Mouse (Mus musculus) cerebellum, postnatal 14 days (tissue): Measurements from ENCODE around the gene Gm21190.
"Not testable (repeated sequence)": the region's sequence is repeated elsewhere in the genome, so short reads cannot be mapped to it uniquely, and the experiment has no call there.

Experiments
- DNase-seq, 2 experiments: peaks; one replicate each; pipeline ENCODE4 v3.0.0; 2021; ENCODE audit warnings: mixed read lengths in 2 of 2

Gene Gm21190

DNA sequence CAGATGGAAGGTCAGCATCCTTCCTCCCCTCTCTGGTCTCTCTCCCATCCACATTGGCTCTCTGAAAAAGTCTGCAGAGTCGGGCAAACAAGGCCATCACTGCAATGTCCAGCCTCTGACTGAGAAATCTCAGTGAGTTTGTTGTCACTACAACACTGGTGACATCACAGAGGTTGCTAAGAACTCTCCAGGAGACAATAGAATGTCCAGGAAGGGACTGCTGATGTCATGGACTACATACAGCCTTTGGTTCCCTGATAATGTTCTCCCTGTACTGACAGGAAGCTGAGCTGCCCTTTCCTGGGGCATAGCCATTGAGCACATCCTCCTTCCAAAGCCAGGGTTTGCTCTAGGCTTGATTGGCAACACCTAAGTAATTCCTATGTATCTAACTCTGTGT is at the start of gene Gm21190:
Gene Gm21190 (minus strand): TSS at position 101 of the 400 bp plus-strand sequence.
- DNase-seq: not testable (repeated sequence)

DNA sequence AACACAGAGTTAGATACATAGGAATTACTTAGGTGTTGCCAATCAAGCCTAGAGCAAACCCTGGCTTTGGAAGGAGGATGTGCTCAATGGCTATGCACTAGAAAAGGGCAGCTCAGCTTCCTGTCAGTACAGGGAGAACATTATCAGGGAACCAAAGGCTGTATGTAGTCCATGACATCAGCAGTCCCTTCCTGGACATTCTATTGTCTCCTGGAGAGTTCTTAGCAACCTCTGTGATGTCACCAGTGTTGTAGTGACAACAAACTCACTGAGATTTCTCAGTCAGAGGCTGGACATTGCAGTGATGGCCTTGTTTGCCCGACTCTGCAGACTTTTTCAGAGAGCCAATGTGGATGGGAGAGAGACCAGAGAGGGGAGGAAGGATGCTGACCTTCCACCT is 48.0 kb upstream of the Gm21190 start, which contains the start of gene Gm21083:
Gene Gm21083 (plus strand): TSS at position 301 of the 400 bp plus-strand sequence.
- DNase-seq: not testable (repeated sequence)

DNA sequence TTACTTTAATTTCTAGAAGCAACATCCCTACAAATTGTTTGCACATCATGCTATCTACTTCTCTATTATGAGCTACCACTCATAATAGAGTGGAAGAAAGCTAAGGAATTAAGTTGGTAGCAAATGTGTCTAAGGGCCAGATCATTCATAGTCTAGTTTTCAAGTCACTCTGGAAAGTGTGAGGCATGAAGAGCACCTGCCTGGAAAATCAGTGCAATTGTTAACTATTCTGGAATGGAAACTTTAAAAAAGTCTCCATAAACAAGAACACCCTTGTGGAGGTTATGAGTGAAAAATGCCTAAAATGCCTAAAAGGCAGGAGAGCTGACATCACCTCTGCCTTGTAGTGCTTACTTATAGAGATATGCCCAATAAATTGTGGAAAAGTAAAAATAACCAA is 44.7 kb upstream of the Gm21190 start:
- DNase-seq: not testable (repeated sequence)

DNA sequence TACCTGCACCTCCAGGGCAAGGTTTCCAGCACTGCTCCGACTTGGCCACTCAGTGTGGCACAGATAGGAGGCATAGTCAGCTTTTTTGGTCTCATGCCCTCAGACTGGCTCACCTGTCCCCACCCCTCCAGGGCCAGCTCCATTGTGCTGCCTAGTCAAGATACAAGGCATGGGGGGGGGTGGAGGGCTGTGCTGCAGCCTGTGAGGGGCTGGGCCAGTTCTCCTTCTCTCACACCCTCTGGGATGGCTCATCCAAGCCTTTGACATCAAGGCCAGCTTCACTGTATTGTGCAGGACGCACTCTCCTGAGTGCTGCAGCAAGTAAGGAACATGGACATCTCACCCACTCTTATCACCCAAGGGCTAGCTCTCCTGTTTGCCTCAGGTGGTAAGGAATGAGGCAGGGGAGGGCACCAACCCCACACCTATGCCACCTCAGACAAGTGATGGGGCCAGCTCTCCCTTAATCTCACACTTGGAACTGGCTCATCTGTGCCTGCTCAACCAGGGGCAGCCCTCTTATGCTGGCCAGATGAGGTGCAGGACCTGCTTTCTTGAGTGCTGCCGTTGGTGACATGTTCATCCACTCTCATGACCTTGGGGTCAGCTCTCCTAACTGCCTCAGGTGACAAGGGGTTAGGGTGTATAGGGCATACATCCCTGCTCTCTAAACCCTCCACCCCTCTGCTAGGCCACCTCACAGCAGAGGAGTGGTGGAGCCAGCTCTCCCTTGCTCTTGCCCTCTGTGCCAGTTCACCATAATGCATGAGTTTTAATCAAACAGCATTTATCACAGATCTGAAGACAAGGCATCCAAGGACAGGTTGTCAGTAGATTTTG is 32.6 kb upstream of the Gm21190 start:
- not testable (repeated sequence) for DNase-seq

DNA sequence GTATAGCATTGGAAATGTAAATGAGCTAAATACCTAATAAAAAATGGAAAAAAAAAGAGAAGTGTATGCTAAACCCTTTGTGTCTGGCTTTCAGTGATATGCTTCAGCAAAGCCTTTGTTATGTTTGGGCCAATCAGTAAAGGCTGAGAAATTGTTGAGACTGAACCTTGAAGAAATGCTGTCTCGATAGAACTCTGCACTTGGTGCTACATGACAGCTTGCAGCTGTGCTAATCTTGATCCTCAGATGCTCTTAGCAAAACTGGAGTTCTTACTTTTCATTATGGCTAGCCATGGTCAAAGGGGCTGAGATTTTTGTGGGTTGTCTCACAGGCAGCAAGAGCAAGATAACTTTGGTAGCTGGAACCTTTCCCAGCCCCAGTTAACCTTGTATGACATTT is 29.6 kb upstream of the Gm21190 start:
- not testable (repeated sequence) for DNase-seq

DNA sequence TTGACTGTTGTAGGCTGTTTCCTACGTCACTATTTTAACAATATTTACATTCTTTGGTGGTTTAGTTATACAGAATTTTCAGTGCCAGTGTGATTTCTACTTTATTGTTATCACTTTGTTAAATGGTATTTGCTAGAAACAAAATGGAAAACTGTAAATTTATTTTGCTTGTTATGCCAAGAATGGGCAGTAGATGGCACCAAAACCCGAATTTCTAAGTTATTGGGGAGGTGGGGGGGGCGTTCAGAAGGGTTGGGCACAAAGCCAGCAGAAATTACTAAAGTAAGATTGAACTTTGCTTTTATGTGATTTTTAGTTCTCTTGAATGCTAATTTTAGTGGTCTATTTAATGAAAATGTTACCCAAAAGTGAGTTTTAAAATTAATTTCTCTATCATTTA is 20.6 kb upstream of the Gm21190 start:
- peak; percentile 15 to 30 for DNase-seq

DNA sequence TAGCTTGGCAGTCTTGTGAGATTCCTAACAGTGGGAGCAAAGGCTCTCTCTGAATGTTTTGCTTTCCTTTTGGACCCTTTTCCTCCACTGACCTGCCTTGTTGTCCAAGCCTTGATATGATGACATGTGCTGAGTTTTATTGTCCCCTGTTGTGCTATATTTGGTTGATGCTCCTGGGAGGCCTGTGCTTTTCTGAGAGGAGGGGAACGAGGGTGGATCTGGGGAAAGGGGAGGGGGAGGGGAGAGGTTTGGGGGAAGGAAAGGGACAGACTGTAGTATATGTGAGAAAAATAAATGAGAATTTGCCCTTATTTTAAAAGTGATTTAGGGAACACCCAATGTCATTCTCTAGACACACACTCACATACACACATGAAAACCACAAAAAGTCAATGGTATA is 20.1 kb upstream of the Gm21190 start:
- DNase-seq: not testable (repeated sequence)

DNA sequence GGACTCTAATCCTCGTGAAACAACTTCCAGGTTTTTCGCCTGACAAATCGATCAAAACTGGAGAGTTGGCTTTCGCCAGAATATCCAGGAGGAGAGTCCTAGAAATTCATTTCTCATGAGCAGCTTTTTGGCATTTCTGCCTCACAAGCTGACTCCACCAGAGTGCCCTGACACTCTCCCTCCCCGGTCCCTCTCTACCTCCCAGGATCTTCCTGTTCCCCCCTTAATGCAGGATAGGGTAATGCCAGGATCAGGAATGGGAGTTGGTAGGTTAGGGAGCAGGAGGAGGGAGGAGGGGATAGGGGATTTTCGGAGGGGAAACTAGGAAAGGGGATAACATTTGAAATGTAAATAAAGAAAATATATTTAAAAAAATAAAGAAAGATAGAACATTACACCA is 19.6 kb upstream of the Gm21190 start:
- DNase-seq: not testable (repeated sequence)

DNA sequence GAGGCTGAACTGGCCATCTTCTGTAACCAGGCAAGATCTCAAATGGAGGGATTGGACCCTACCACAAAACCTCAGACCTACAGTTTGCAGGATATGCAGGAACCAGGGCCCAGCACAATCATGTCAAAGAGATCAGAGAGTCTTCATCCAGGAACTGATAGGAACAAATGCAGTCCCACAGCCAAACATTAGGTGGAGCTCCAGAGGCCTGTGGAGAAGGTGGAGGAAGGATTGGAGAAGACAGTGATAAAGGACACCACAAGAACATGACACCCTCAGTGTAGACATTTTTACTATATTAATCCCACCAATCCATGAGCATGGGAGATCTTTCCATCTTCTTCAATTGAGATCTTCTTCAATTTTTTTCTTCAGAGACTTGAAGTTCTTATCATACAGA is 6.6 kb downstream of the Gm21190 start:
- peak; percentile 4 to 43 for DNase-seq

DNA sequence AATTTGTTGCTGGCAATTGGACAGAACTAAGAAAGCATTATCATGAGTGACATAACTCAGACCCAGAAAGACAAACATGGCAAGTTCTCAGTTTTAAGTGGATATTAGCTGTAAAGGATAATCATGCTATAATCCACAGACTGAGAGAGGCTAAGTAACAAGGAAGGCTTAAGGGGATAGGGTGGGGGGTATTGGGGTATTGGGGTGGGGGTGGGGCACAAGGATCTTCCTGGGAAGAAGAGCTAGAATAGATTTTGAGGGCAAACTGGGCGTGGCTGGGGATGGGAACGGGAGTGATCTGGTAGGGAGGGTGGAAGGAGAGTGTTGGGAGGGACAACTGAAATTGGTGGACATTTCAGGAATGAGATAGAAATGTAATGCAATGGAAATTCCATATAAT is 7.0 kb downstream of the Gm21190 start:
- not testable (repeated sequence) for DNase-seq

DNA sequence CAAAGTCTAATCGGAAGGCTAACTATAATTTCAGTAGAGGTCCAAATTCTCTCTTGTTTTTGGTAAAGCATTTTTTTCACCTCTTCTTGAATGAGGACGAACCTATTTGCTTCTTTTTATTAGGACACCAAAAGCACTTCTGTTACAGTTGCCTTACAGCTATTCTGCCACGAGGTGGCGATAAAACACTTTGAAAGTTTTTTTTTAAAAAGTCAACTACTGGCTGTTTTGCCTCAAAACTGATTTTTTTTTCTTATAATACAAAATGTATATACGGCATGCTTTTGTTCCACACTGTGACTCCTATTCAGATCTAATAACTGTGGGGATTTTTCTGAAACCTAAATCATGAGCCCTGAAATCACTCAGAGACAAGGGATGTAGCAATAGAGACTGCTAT is 8.6 kb downstream of the Gm21190 start:
- peak; percentile 8 to 13 for DNase-seq

DNA sequence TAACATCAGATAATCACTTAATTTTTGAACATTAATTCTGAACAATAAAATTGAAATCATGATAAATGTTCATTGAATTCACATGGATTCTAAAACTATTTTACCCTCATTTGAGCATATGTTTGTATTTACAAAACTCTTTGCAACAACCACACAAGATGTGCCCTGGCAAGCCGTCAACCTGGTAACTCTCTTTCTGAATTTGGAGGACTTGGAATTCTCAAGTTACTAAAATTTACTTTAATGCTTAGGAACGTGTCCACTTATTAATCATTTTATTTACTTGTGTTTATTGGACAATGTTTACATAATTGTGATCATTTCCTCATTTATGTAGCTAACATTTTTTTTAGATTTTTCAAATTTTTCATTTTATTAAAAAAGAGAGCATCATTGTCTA is 11.9 kb downstream of the Gm21190 start:
- not testable (repeated sequence) for DNase-seq

DNA sequence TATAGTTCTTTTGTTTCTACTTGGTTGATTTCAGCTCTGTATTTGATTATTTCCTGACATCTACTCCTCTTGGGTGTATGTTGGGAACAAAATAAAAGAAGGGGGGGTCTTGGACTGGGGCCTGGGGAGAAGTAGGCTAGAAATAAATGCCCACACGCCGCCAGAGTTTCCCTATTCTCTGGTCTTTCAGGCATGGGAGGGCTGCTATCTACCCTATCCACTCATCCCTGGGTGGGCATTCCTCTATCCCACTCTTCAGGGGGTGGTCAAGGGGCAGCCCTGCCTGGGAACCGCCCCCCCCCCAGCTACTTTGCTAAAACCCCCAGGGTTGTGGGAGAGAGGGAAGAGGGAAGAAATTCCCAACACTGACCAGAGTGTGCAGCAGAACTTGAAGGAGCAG is 16.8 kb downstream of the Gm21190 start:
- not testable (repeated sequence) for DNase-seq

DNA sequence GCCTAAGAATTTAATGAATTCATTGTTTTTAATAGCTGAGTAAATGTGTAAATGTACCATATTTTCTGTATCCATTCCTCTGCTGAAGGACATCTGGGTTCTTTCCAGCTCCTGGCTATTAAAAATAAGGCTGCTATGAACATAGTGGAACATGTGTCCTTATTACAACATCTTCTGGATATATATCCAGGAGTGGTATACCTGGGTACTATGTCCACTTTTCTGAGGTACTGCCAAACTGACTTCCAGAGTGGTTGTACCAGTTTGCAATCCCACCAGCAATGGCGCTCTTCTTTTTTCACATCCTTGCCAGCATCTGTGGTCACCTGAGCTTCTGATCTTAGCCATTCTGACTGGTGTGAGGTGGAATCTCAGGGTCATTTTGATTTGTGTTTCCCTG is 19.1 kb downstream of the Gm21190 start:
- DNase-seq: not testable (repeated sequence)

DNA sequence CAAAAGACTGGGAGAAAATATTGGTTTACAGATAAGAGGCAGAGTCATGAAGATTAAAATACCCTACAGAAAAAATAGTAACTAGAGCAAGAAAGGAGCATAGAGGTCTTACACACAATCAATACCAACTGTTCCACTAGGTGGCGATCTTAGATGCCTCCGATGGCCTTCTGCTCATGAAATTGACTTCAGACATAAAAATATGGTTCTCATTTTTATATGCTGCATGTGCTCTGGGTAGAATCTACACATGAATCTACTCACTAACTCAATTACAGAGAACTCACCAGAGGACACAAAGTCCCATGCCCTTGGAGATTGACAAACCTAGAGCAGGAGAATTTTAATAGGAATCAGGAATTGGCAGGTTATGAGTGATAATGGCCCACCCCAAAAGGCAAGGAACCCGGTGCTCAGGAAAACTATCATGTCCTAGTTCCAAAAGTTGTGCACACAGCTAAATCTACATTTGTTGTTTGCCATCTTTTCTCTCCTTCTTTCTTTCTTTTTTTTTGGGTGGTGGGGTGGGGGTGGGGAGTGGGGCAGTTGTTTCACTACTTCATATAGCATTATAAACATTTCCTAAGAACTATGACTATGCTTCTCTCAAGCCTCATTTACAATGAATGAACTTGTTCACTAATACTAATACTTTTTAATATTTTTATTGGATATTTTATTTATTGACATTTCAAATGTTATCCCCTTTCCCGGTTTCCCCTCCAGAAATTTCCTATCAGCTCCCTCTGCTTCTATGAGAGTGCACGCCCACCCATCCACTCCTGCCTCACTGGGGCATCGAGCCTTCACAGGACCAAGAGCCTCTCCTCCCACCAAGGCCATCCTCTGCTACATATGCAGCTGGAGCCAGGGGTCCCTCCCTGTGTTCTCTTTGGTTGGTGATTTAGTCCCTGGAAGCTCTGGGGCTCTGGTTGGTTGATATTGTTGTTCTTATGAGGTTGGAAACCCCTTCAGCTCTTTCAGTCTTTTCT is 20.3 kb downstream of the Gm21190 start:
- DNase-seq: peak in 1 of 2 experiments; percentile 13

DNA sequence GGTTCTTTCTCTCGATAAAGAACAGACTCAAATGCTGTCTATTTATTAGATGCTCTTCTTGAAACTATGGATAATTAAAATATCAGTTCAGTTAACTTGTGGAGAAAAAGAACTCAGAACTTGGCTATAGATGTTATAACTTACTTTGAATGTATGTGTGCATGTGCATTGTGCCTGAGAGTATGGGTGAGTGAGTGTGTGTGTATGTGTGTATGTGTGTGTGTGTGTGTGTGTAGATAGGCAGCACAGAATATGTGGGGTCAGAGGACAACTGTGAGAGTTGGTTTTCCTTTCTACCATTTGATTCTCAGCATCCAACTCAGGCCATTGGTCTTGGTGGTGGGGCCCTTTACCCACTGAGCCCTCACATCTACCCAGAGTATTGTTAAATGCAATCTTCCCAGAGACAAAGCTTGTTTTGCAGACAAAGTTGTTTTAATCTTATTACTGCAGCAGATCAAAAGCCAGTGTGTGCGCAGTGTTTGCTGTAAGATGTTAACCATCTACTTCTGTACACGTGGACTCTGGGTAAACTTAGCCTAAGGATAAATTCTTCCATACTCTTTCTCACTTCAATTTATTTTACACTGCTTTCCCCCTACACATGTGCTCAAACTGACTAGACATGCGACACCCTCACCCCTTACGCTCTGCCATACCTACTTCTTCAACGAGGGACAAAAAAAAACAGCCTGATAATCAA is 21.1 kb downstream of the Gm21190 start:
- not testable (repeated sequence) for DNase-seq

DNA sequence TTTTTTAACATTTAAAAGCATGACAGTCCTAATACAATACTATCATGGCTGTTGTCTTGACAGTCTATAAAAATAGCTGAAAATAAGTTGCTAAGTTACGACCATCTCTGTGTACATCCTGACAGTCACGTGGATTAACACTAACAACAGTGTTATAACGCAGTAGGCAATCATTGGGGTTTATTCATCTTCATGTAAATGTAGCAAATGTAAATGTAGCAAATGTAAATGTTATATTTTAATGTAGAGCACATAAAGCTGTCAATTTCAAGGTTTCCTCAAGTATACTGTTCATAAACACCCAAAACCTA is 21.8 kb downstream of the Gm21190 start:
- no peak for DNase-seq

DNA sequence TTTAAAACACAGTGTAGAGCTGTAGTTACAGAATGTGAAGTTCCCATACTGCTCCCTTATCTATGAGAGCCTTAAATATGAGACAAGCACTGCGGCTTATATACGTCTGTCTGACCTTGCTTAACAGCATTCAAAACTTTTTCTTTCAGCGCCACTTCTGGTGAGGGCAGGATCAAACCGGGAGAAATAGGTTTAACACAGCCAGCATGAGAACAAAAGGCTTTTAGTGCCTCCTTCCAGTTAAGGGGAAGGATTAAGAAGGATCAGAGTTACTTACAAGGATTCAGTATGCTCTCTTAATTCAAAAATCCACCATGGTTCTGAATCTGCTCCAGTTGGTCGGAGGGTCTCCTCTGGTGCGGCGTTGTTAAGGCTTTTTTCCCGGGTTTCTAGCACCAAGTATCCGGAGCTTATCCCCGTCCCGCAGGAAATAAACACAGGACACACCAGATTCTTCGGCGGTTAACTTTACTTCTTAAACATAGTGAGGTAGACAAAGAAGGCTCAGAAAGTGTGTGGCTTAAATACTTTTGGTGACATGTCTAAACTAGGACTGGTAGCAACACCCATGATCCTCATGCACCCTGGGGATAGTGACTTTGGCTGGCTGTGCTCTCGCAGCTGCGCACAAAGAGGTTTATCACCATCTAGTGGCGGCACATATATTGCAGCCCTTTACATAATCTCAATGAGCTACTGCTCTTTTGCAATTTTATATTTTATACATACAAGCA is 22.3 kb downstream of the Gm21190 start:
- DNase-seq: peak; percentile 18 to 34

DNA sequence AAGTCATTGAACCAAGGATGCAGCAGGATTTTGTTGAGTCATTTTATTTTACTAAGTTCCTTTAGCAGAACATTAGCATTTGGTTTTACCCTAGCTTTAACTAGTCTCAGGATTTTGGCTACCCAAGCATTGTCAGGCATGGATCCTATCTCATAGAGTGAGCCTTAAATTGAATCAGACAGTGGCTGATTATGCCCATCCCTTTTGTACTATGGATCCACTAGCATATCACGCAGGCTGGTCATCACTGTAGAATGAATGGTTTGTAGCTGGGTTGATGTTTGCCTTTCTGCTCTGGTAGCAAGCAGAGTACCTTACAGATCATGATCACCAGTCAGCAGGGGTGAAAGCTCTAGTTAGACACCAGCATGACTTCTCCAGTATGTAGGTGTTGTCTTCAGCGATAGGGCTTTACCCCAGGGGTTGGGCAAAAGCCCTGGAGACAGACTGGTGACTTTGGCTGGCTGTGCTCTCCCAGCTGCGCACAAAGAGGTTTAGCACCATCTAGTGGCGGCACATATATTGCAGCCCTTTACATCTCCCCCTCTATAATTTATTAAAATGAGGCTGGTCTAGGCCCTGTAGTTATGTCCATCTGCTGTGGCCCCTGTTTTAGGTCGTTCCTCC is 30.1 kb downstream of the Gm21190 start:
- DNase-seq: peak; percentile 18 to 36

DNA sequence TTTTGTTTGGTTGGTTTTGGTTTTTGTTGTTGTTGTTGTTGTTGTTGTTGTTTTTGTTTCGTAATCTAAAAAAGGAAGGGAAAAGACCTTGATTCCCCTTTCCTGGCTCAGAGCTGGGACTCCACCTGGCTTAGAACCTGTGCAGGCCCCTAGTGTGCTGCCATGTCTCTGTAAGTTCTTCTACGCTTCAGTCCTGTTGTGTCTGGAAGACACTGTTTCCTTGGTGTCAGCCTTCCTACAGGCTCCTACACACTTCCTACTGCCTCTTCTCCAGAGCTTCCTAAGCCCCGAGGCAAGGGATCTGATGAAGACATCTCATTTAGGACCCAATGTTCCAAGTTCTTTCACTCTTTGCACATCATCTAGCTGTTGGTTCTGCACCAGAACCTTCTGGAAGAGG is 30.7 kb downstream of the Gm21190 start:
- DNase-seq: not testable (repeated sequence)

DNA sequence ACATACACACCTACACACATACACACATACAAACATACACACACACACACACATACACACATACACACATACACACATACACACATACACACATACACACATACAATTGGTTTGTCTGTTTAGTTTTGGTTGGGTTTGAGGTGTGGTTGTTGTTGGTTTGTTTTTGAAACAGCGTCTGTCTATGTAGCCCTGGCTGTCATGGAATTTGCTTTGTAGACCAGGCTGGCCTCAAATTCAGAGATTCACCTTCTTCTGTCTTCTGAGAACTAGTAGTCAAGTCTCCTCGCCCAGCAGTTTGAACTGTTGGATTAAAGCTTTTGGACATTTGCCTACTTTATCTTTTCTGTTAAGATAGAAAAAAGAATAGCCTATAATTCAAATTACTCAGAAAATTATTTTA is 38.1 kb downstream of the Gm21190 start:
- not testable (repeated sequence) for DNase-seq

DNA sequence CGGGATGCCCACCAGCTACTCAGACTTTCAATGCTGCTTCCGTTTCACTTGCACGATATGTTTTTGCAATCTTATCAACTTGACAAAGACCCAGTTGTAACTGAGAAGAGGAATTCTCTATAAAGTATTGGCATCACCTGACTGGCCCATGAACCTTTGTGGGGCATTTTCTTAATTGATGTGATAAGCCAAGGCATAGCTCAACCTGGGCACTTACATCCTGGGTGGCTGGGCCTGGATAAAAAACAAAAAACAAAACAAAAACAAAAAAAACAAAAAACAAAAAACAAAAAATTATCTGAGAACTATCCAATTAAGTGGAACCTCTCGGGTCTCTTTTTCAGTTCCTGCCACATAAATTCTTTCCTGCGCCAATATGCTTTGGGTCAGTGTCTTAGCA is 40.3 kb downstream of the Gm21190 start:
- no peak for DNase-seq
